Mouse (Mus musculus) ovary, postnatal 36 days (tissue): Measurements from ENCODE around the gene Gm10428.

Source experiments
- DNase-seq: peaks from one replicate; pipeline ENCODE4 v3.0.0; 2022; ENCODE audit warnings: low spot score, mixed read lengths

Gm10428 gene

GRCm38 (mm10) chr11:62788935-62789616, 36.2 kb downstream of the Gm10428 start, which contains the start of gene Zfp286:
Zfp286 (minus strand) TSS chr11:62789462.
- DNase-seq: peak; percentile 83

GRCm38 (mm10) chr11:62789617-62789936, 36.7 kb downstream of the Gm10428 start:
- no peak for DNase-seq
